Mouse (Mus musculus) naive thymus-derived CD4-positive, alpha-beta T cell, adult 2 months (primary cell): ENCODE measurements at regions not wholly inside any gene's neighbourhood (a gene's known extent, or its start where the extent isn't known, plus 50 kb on each side); places are given as distances from the start of the nearest gene placed in this dataset.
A peak's percentile ranks its signal among the peaks of the same experiment; 100 is the strongest.

ENCODE experiments used
- DNase-seq: peaks from one replicate; pipeline ENCODE4 v3.0.0-alpha.2; 2011; ENCODE audit warnings: low read depth

- DNase-seq, result no peak
Measured at GRCm38 (mm10) chr10:43749496-43750110, 151.9 kb downstream of the Qrsl1 start.

GRCm38 (mm10) chr10:43750401-43750800 lies 151.1 kb downstream of the Qrsl1 start:
- DNase-seq, result no peak

- DNase-seq, result no peak
Measured at GRCm38 (mm10) chr10:43750854-43751253, 150.7 kb downstream of the Qrsl1 start.

- DNase-seq, result no peak
Measured at GRCm38 (mm10) chr10:43751881-43752675, 149.5 kb downstream of the Qrsl1 start.

GRCm38 (mm10) chr10:43756881-43757565 lies 144.5 kb downstream of the Qrsl1 start:
- no peak for DNase-seq

GRCm38 (mm10) chr10:43758124-43759025 lies 143.2 kb downstream of the Qrsl1 start:
- peak; percentile 31 for DNase-seq

GRCm38 (mm10) chr10:43759186-43759905 lies 142.2 kb downstream of the Qrsl1 start:
- DNase-seq, result no peak

GRCm38 (mm10) chr10:43759906-43760281 lies 141.7 kb downstream of the Qrsl1 start:
- no peak for DNase-seq

GRCm38 (mm10) chr10:43761979-43762570 lies 139.5 kb downstream of the Qrsl1 start:
- DNase-seq, result no peak

GRCm38 (mm10) chr10:43764581-43764980 lies 137.0 kb downstream of the Qrsl1 start:
- DNase-seq, result no peak

GRCm38 (mm10) chr10:43765275-43765674 lies 136.3 kb downstream of the Qrsl1 start:
- DNase-seq, result no peak

- no peak for DNase-seq
Measured at GRCm38 (mm10) chr10:43765829-43766486, 135.6 kb downstream of the Qrsl1 start.

- no peak for DNase-seq
Measured at GRCm38 (mm10) chr10:43767961-43768726, 133.4 kb downstream of the Qrsl1 start.

- DNase-seq, result no peak
Measured at GRCm38 (mm10) chr10:43769026-43769425, 132.5 kb downstream of the Qrsl1 start.

- no peak for DNase-seq
Measured at GRCm38 (mm10) chr10:43775807-43776206, 125.7 kb downstream of the Qrsl1 start.

GRCm38 (mm10) chr10:43777612-43778600 lies 123.6 kb downstream of the Qrsl1 start:
- no peak for DNase-seq

GRCm38 (mm10) chr10:43780571-43780970 lies 121.0 kb downstream of the Qrsl1 start:
- no peak for DNase-seq

- DNase-seq, result no peak
Measured at GRCm38 (mm10) chr10:43783304-43783703, 118.2 kb downstream of the Qrsl1 start.
